Mouse (Mus musculus) small intestine, adult 2 months (tissue): ENCODE data around the gene Yipf1.

Source experiments
- CTCF ChIP-seq: fragments of 200-500 bp; IDR thresholded peaks from 2 replicates; pipeline ENCODE4 v1.5.1; 2012; ENCODE audit warnings: low read depth, mild to moderate bottlenecking, control low read depth, inconsistent platforms, low read length, moderate library complexity, mixed read lengths; ENCODE audit not compliant: insufficient replicate concordance, insufficient read length; ENCODE audit errors: extremely low read depth
- POLR2A ChIP-seq: fragments of 200-500 bp; IDR thresholded peaks from 2 replicates; pipeline ENCODE4 v1.6.1; 2012; ENCODE audit warnings: low read depth, mild to moderate bottlenecking, control low read depth, inconsistent platforms, low read length, moderate library complexity

- no peak for TF ChIP-seq CTCF
- TF ChIP-seq POLR2A, result peak; percentile 51
These were observed 53.6 kb downstream of the Yipf1 start, which contains the start of gene Ndc1 for GRCm38 (mm10) chr4:107367567-107368314.
